Mouse (Mus musculus): ENCODE data around the gene Bola1. TPM values are rescaled to one million over a fixed set of nuclear protein-coding genes. Genes with fewer than 3 reads are reported as not detected.
"Not testable (repeated sequence)": the region's sequence is repeated elsewhere in the genome, so short reads cannot be mapped to it uniquely, and the experiment has no call there.

The Bola1 gene
- polyA plus RNA-seq, 1 experiment = 228 TPM

GRCm38 (mm10) chr3:96251787-96252186 lies 32.3 kb upstream of the Bola1 start:
- TF ChIP-seq GATA1 (IDR thresholded peaks at IDR 0.05; ENCODE audit: low read length) = no peak

DNA sequence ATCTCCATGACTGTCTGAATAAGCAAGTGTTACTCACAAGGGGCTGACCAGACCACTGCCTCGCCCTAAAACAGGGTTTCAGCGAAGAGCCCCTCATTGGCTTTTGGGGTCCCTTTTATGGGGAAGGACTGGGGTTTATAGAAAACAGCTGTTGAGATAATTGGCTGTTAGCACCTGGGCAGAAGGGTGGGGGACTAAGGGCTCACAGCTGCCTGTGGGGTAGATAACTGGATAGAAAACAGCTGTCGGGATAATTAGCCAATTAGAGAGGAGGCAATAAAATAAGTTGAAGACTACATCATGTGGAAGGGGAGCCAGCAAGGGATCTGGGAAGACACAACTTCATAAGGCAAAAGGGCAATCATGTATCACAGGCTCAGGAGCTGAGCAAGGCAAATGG lies 31.4 kb upstream of the Bola1 start:
- TF ChIP-seq GATA1 (IDR thresholded peaks at IDR 0.05; ENCODE audit: low read length) = no peak

GRCm38 (mm10) chr3:96249034-96249345 lies 29.5 kb upstream of the Bola1 start:
- no peak for TF ChIP-seq GATA1 (IDR thresholded peaks at IDR 0.05; ENCODE audit: low read length)

GRCm38 (mm10) chr3:96248141-96249033 lies 28.9 kb upstream of the Bola1 start:
- TF ChIP-seq GATA1 (IDR thresholded peaks at IDR 0.05; ENCODE audit: low read length) = no peak

GRCm38 (mm10) chr3:96247356-96248140 lies 28.0 kb upstream of the Bola1 start:
- TF ChIP-seq GATA1 (IDR thresholded peaks at IDR 0.05; ENCODE audit: low read length) = no peak

DNA sequence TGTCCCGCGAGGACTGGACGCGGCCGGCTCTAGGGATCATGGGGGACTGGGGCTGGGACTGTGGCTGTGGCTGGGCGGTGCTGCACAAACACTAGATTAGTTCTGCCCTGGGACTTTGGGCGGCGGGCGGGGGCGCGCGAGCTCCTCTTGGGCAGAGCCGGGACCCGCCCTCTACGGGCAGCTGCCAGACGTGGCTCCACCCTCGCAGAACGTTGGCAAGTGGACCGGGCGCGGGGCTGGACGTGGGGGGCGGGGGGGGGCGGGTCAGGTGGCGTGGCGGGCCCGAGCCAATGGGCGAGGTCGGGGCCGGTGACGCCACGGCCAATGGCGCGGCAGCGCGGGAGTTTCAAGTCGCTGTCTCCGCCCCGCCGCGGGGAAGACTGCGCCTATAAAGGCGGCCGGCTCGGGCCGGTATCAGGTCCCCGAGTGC lies 26.9 kb upstream of the Bola1 start, which contains the start of gene Hist2h3c1:
Hist2h3c1 (plus strand) TSS at position 259 of the 430 bp plus-strand sequence.
- TF ChIP-seq GATA1 (IDR thresholded peaks at IDR 0.05; ENCODE audit: low read length) = not testable (repeated sequence)

DNA sequence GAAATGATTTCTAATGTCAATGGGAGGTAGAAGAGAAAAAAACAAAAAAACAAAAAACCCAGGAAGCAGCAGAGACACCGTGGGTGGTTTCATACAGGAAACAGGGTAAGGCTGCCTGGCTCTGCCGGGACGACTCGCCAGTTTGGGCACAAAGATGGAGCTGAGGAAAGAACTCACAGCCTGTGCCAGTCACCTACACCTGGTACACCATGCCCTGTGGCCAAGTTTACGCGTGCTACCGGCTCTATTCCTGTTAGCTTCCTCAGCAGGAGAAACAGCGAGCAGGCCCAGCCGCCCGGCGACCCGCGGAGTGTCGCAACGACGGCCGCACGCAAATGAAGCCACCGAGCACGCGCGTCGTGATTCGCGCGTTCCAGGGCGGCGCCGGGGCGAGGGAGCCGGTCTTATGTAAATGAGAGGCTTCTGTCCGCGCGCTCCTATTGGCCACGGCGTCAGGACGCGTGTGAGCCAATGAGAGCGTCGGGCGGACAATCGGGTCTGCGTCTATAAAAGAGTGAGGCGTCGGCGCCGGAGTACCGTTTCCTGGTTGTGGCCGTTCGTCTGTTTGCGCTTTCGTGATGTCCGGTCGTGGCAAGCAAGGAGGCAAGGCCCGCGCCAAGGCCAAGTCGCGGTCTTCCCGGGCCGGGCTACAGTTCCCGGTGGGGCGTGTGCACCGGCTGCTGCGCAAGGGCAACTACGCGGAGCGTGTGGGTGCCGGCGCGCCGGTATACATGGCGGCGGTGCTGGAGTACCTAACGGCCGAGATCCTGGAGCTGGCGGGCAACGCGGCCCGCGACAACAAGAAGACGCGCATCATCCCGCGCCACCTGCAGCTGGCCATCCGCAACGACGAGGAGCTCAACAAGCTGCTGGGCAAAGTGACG lies 25.7 kb upstream of the Bola1 start, which contains the start of gene Hist2h2aa1:
Hist2h2aa1 (plus strand) TSS at position 495 of the 884 bp plus-strand sequence.
- TF ChIP-seq GATA1 (IDR thresholded peaks at IDR 0.05; ENCODE audit: low read length) = not testable (repeated sequence)

DNA sequence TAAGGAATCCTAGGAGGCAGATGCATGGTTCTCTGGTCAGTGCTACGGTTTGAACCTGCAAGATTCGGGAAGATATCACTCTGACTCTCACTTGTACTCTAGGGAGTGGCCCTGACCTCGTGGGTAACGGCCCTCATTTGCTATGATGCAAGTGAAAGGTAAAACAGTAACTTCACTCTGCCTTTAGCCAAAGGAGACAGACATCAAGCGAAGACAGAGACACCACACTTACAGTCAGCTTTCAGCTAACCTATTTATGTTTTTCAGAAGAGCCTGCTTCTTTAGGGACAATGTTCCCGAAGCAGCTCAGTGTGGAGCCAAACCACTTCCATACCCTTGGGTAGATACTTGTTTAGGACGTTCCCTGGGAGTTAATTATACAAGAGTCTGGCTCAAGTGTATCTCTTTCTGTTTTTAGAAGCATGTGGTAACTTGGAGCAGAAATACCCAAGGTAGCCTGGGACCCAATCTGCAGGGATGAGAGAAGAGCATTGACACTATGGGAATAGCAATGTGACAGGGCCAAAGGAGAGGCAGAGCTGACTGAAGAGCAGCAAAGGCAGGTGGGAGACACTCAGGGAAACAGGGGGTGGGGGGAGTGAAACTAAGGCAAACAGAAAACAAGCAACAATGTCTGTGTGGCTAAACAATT lies 24.5 kb upstream of the Bola1 start:
- no peak for TF ChIP-seq GATA1 (IDR thresholded peaks at IDR 0.05; ENCODE audit: low read length)

GRCm38 (mm10) chr3:96240799-96241197 lies 21.3 kb upstream of the Bola1 start:
- no peak for TF ChIP-seq GATA1 (IDR thresholded peaks at IDR 0.05; ENCODE audit: low read length)

DNA sequence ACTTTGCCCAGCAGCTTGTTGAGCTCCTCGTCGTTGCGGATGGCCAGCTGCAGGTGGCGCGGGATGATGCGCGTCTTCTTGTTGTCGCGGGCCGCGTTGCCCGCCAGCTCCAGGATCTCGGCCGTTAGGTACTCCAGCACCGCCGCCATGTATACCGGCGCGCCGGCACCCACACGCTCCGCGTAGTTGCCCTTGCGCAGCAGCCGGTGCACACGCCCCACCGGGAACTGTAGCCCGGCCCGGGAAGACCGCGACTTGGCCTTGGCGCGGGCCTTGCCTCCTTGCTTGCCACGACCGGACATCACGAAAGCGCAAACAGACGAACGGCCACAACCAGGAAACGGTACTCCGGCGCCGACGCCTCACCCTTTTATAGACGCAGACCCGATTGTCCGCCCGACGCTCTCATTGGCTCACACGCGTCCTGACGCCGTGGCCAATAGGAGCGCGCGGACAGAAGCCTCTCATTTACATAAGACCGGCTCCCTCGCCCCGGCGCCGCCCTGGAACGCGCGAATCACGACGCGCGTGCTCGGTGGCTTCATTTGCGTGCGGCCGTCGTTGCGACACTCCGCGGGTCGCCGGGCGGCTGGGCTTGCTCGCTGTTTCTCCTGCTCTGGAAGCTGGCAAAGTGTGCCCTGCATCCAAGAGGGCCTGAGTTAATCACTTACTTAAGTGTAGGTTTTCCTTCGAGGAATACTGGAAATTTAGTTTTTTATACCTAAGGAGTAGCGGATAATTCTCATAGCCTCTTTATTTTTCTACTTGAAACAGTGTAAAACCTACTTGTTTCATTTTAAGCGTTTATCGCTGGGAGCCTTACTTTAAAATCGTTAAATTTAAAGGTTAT lies 20.7 kb upstream of the Bola1 start, which contains the start of gene Hist2h2aa2:
Hist2h2aa2 (minus strand) TSS at position 328 of the 850 bp plus-strand sequence.
- not testable (repeated sequence) for TF ChIP-seq GATA1 (IDR thresholded peaks at IDR 0.05; ENCODE audit: low read length)

DNA sequence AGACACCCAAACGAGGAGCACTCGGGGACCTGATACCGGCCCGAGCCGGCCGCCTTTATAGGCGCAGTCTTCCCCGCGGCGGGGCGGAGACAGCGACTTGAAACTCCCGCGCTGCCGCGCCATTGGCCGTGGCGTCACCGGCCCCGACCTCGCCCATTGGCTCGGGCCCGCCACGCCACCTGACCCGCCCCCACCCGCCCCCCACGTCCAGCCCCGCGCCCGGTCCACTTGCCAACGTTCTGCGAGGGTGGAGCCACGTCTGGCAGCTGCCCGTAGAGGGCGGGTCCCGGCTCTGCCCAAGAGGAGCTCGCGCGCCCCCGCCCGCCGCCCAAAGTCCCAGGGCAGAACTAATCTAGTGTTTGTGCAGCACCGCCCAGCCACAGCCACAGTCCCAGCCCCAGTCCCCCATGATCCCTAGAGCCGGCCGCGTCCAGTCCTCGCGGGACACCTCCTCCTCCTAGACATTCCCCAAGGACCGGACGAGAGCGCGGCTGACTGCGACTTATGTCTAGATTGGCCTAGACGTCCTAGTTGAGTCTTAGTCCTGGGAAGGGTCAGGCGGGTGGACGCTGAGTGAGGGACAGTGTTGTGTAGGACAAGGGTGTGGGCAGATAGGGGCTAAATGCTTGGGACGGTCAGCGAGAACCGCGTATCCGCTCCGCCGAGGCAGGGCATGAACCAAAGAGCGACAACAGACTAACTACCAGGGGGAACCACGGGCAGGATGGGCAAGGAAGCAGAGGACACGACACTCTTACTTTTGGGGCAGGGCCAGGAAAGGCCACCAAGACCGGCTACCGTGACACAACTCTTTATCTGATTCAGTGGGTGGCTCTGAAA lies 19.7 kb upstream of the Bola1 start, which contains the start of gene Hist2h3c2:
Hist2h3c2 (minus strand) TSS at position 174 of the 840 bp plus-strand sequence.
- TF ChIP-seq GATA1 (IDR thresholded peaks at IDR 0.05; ENCODE audit: low read length) = not testable (repeated sequence)

GRCm38 (mm10) chr3:96237904-96238511 lies 18.5 kb upstream of the Bola1 start:
- TF ChIP-seq GATA1 (IDR thresholded peaks at IDR 0.05; ENCODE audit: low read length) = no peak
